Mouse (Mus musculus) testis, postnatal 14 days (tissue): ENCODE results near the gene Atf7.
"Not testable (repeated sequence)": the region's sequence is repeated elsewhere in the genome, so short reads cannot be mapped to it uniquely, and the experiment has no call there.

Source experiments
- DNase-seq: peaks from one replicate; pipeline ENCODE4 v3.0.0; 2021; ENCODE audit warnings: low spot score

The Atf7 gene

DNA sequence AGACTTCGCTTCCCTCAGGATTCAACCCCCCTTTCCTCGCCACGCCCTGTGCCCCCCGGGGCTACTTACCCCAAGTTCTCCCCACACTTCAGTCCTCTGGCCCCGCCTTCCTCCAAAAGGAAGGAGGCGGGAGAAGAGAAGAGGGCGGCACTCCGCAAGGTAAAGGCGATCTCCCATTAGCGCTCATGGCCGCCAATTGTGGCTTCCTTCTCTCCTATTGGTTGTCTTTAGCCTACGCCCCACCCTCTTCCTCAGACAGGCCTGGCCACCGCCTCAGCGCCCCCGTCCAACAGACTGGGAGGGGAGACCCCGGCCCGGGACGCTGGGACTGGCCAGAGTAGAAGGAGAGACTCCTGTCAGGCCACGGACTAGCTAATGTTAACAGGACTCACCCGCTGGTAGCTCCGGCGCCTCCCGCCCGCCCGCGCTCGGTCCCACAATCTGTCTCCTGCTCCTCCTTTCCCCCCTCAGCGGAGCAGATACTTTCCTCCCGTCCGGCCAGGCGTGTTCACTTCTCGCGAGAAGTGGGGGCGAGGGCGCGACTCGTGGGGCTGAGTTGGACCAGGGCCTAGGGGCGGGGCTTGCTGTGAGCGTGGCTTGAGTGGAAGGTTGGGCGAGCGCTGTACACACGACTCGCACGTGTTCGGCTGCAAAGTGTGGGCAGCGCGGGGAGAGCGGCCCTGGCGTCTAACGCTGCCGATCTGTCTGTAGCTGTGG lies at the start of gene Atf7, which contains the start of gene Gm28047:
Atf7 (minus strand) TSS at position 495 of the 717 bp plus-strand sequence.
Gm28047 (minus strand) TSS at position 98 of the 717 bp plus-strand sequence.
- DNase-seq = peak; percentile 99

DNA sequence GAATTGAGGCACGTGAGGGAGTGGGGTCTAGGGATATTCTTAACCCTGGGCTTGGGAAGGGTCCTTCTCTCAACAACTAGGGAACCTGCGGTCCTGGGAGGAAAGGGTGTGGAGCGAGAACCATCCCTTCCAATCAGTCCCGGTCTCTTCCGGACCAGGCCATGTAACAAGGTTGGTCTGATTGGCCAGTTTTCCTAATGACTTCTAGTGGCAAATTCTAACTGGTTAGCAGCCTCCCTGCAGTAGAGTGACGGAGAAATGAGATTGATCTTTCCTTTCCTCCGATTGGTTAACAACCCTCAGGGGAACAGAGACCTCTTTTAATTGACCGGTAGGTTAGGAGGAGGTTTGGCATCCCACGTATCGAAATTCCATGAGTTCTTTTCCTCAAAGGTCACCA lies 48.3 kb upstream of the Atf7 start:
- DNase-seq = peak; percentile 76

DNA sequence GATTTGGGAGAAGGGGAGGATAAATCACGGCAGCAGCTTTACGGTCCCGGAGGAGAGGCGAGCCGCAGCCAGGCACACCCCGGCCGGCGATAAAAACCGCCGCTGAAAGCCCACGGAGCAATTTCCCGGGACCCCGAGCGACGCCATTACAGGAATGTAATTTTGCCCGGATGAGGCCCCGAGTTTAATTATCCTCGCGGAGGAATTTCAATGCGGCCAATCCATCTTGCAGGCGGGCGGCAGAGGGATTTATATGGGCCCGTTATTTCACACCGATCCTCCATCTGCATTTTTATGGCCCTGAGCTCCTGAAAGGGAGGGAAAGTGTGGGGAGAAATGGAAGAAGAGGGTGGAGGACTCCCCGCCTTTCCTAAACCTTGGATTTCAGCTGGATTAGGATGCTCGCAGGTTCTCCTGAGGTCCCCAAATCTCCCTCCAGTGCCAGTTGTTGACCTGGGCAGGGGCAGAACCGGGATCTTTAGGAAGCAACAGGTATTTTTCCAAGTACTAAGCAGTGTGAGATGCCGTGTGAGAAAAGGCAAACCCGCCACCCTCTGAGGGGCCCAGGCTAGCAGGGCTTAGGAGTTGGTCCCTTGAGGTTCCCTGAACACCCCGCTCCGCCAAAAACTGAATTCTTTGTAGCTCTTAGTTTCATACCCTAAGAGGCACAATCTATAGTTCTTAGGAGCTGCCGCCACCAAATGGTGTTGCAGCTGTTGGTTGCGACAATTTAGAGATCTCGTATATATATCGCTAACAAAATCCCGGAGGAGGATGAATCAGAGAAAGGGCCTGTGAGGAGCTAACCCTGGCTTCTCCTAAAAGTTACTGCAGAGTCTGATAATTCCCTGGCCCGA lies 47.2 kb upstream of the Atf7 start, which contains the start of gene Atp5g2:
Atp5g2 (minus strand) TSS at position 138 of the 857 bp plus-strand sequence.
- DNase-seq = peak; percentile 43

DNA sequence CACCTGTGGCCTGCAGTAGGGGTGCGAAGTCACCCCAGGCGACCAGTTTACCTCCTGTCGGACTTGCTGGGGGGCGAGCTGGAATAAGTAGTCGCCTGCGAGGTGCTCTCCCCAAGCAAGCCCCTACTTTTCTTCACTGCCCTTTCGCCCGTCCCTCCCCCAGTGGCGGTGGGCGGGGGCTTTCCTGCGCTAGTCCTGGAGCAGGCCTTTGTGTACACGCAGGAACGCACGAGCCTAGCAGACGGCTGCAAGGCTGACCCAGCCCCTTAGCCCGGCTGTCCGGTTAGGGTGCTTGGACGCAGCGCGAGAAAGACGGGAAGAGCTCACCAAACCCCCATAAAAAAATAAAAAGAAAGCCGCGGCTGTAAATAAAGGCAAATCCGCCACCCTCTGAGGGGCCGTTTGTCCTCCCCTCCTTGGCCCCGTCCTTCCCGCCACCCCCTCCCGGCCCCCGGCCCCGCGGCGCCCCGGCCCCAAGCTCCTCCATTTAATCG lies 46.5 kb upstream of the Atf7 start:
- peak; percentile 88 for DNase-seq

DNA sequence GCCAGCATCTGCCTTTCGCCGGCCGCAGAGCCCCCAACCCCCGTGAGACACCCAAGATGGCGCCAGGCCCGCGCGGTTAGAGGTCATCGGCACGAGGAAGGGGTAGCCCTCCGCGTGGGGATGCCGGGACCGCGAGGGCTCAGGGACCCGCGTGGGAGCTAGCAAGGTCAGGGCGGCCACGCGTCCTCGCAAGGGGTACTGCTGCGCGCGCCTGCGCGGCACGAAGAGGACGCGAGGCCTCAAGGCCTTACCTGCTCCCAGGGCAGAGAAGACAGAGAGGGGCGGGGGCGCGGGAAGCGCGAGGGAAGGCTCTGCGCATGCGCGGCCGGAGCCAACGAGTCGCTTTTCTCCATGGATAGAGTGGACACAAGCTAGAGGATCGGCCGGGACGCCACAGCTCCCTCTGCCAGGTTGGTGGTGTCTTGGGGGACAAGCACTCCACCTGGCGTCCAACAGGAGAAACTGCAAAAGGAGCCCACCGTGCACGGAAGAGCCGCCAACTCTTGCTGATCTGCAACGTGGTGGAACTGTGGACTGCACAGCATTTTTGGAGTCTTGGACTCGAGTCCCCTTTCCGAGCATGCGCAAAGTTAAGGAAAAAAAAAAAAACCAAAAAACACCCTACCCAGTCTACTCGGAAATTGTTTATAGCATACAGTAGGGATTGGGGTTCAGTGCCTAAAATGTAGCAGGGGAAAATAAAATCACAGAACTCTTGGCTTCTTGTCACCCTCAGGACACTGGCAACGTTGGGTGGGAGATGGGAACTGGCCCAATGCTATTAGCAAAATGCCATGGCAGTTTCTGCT lies 45.7 kb upstream of the Atf7 start:
- peak; percentile 98 for DNase-seq

DNA sequence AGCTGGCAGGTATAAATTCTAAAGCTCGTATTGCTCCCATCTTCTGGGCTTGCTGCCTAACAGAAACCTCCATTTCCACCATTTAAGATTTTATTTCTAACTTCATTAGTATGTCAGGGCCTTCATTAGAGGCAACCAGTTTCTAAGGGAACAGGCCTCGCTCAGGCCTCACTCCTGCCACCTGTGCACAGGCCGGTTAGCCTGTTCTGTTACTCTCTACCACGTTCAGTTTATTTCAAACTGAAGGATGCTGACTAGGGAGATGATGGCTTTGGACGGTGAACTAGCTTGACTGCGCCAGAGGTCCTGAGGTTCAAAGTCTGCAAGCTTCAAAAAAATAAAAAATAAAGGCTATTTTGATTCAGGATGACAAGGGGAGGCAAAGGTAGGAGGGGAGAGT lies 45.0 kb upstream of the Atf7 start:
- DNase-seq = peak; percentile 36

DNA sequence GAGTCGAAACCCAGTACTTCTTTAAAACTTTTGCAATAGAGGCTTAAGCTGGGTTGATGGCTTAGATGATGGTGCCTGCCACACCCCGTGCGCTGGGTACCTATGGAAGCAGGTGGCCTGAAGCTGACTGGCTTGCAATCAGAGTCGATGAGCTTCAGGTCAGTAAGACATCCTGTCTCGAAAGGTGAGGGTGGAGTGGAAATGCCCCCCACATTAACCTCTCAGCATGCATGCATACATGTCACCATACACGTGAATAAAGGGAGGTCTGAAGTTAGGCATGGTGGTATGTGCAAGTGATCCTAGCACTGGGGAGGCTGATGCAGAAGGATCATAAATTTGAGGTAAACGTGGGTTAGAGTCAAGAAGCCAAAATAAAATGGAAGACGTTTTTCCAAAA lies 44.3 kb upstream of the Atf7 start:
- no peak for DNase-seq

DNA sequence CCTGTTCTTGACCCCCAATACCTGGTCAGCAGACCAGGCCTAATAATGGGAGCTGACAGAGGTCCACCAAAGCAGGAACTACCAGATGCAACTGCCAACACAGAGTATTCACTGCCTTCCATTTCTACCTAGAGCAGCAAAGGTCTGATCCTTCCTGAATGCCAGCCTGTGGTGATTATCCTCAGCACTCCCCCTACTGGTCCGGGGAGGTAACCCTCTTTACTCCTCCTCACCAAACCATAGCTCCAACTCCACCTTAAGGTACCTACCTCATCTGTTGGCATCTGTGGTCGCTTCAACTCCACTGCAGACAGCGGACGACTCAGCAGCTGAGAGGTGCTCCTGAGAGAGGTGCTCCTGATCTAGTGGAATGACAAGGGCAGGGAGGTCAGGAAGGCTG lies 40.2 kb upstream of the Atf7 start:
- DNase-seq = peak; percentile 32

DNA sequence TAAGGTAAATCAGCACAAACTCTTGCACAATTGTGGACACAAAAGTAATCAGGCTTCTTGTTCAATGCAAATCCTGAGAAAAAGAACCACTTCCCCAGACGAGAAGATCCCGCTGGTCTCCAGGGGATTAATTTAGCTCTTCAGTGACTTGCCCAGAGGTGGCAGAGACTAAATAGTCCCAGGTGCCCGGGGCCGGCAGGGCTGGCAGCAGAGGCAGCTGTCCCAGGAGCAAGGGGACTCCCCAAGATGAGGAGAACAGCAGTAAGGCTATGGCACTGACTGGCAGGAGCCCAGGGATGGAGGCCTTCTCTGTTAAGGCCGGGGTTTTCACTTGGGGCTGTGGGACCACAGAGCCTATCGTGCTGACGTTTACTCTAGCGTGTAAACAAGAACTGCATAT lies 38.6 kb upstream of the Atf7 start:
- no peak for DNase-seq

DNA sequence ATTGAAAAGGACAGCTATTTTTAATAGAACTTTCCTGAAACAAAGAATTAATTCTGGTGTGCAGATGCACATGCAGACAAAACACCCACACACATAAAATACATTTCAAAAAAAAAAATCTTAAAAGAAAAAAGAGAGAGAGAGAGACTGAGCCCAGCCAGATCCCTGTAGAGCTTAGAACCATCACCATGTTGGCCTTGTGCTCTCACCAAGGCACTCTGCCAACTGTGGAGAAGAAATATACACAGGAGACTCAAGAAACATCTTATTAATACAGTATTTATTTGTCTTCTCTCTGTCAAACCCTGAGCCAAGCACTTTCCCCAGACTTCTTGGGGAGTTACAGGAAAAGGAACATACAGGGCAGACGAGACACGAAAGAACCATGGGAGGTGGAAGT lies 37.3 kb upstream of the Atf7 start:
- not testable (repeated sequence) for DNase-seq

DNA sequence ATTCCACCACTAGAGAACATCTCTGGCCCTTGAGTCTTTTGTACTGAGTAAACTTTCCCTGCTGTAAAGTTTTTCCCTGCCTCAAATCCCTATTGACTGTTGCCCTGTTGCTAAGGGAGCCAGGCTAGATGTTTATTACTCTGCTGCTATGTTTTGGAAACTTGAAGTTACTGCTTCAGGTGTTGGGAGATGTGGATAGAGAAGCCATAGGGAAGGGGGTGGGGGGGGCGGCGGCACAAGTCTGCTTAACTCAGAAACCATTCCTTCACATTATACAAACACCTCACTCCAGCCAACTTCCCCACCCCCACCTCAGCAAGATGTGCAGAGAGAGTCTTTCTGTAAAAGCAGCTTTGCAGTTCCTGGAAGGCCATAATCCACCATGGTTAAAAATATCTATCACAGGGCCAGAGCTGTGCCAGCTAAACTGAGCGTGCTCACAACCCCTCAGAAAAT lies 32.7 kb upstream of the Atf7 start:
- DNase-seq = no peak

DNA sequence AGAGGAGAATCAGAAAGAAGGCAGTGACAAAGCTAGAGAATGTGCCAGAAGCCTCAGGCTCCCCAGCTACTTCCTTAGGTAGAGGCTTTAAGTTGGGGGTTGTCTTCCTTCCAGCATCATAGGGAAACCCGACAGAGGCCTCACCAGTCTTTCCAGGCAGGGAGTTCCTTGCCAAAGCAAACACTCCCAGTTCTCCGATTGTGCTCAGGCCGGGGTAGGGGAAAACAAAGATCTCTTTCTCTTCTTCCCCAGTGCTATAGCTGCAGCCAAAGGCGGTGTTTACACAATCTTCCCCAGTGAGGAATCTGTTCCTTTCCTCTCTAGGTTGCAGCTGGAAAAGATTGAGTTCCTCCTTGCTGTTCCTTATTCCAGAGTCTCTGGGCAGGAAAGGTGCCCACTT lies 31.4 kb upstream of the Atf7 start:
- DNase-seq = peak; percentile 51

DNA sequence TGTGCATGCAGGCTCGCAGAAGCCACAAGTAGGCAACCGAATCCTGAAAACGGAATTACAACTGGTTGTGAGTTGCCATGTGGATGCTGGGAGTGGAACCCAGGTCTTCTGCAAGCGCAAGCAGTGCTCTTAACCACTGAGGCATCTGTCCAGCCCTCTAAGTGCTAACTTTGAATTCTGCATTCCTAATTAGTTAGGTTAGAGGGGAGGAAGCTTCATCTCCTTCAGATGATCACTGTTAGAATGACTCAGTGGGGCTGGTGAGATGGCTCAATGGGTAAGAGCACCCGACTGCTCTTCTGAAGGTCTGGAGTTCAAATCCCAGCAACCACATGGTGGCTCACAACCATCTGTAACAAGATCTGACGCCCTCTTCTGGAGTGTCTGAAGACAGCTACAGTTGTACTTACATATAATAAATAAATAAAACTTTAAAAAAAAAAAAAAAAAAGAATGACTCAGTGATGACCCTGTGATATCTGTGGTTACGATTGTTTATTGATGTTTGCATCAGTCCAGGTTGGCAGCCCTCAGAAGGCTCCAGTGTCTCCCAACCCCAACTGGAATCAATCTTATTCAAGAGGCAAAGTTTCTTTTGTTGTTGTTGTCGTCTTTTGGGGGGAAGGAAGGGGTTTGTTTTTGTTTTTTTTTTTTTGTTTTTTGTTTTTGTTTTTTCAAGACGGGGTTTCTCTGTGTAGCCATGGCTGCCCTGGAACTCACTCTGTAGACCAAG lies 26.8 kb upstream of the Atf7 start:
- DNase-seq = not testable (repeated sequence)

DNA sequence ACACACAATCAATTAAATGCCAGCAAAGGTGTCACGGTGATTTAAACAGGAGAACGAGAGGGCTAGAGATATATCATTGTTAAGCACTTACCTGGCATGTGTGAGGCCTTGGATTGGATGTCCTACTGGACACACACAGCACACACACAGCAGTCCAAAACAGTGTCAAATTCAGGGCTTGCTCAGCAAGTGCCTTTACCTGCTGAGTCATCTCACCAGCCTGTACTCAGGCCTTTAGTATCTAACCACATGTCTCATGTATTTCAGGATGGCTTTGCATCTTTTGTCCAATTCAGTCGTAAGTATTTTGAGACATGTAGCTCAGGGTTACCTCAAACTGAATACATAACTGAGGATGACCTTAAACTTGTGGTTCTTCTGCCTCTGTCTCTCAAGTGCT lies 25.8 kb upstream of the Atf7 start:
- DNase-seq = no peak

DNA sequence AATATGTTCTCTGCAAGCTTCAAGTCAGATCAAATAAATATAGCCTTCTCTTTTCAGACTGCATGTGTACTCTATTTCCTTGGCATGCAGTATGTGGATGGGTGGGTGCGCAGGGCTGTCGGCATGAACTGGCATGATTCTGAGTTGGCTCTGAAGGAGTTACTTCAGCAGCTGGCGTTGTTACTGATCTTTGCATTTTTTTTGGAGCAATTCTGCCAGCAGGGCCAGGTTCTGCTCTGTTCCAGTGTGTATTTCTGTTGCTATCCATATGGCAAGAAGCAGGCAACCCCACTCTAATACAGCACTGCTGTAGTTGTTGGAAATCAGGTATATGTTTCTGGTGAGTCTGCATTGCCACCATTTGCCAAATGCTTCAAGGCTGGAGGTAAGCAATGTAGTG lies 10.6 kb upstream of the Atf7 start:
- DNase-seq = no peak

DNA sequence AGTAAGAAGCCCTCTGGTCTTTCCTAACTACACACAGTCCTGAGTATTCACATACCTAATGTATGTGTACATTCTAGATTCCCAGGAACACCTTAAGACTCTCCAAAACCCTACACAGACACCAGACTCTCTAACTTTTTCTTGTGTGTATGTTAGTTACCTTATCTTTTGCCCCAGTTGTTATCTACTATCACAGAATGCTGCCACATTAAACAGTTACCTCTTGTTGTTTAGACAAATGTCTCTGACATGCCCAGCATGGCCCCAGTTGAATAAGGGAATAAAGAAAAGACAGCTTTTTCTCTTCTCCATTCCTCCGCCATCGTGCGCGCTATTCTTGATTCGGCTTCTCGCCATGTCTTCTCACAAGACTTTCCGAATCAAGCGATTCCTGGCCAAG lies 9.4 kb upstream of the Atf7 start:
- no peak for DNase-seq

DNA sequence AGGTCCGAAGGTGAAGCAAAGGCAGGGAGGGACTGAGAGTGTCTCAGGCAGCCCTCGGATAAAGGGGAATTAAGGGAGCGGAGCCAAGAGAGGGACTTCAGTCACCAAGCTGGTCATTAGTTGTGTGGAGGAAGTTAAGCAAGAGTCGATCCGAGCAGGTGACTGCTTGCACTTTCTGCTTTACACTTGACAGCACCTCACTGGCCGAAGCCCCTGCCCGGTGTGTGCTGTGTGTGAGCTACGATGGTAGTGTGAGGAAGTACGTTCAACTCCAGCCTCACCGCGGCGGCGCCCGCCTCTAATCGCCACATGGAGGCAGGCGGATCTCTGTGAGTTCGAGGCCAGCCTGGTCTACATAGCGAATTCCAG lies 407 bp upstream of the Atf7 start:
- no peak for DNase-seq

DNA sequence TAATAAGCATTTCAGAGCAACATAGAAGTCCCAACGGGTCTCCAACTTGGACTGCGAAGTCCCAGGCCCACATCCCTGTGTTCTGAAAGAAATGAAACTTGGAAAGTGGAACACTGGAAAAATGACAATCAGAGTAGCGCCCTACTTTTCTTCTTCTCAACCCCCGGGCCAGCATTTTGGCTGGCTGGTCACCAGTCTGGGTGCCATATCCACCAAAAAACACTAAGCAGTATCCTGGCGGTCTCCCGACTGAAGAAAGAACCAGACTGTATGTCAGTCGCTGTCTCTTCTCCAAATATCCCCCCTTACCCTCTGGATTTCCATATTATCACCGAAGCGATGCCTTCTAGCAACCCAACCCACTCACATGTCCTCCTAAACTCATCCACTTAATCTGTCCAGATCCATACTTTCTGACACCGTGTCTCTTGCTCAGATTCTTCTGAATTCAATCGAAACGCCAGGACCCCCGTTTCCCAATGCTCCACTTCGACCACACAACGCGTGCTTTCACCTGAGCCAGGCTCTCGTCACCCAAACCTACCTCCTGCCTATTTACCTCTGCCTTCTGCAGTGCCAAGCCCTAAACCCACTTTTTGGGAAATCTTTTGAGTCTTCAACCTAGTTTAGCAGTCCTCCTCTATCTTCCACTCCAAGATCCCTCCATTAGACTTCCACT lies 834 bp downstream of the Atf7 start:
- no peak for DNase-seq

DNA sequence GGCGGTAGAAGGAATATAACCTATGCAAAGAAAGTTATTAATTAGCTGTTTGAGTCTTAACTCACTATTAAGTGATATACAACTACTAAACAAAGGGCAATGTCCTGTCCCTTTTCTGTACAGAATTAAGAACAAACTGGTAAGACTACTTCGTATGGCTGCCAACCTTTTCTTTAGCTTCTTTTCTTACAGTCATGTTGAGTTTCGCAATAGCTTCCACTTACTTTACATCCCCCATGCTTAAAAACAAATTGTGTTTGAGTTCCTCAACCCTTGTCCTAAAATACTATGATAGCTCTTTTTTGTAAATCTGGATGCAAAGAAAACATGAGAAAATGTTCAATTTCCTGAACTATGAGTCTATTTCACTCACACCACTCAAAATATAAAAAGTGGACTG lies 2.1 kb downstream of the Atf7 start:
- no peak for DNase-seq

DNA sequence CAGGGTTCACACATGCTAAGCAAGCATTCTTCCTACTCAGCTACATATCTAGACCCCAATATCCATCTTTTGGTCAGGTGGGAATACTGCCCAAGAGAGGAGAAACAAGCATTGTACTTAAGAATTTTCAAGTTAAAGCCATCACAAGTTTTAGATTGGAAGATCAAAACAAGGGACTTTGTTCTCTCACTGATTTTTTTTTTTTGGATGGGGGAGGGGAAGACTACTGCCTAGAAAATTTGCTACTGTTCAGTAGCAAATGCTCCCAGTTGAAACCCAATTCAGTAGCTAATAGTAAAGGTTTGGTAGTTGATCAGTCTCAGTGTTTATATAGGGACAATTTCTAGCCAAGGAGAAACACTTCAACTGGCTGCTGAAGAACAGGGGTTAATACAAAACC lies 2.7 kb downstream of the Atf7 start:
- DNase-seq = no peak

DNA sequence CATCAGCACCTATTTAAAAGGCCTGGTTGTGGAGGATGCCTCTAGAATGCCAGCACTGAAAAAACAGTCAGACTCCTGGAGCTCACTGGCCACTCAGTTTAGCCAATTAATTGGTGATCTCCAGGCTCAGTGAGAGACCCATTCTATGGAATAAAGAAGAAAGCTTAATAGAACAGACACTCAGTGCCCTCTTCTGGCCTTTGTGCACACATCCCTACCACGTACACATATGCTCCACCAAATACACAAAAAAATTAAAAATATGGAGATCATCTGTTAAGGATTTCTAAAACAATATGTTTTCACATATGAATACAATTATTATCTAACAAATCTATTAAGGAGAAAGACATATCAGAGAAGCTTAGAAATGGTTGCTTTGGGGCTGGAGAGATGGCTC lies 4.5 kb downstream of the Atf7 start:
- no peak for DNase-seq
